Mouse (Mus musculus) kidney, adult 9 months (tissue): ENCODE measurements around the gene Gpr50.

ENCODE experiments used
- DNase-seq: peaks from one replicate; pipeline ENCODE4 v3.0.0; 2022

Gene Gpr50

GRCm38 (mm10) chrX:71663374-71663773 is at the start of gene Gpr50:
Gpr50 (plus strand) TSS chrX:71663667.
- no peak for DNase-seq

DNA sequence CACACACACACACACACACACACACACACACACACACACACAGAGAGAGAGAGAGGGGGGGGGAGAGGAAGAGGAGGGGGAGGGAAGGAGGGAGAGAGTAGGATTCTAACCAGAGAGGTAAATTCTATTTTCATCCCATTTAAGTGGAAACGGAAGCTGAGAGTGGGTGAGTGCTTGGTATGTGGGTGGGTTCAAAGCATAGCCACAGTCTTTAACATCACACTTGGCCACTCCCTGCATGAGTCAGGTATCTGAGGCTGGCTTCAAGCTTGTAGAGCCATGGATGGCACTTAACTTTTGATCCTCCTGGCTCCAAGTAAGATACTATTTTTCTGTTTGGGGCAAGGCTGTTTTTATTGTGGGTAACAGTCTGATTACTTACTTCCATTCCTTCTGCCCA is 41.2 kb upstream of the Gpr50 start:
- no peak for DNase-seq

DNA sequence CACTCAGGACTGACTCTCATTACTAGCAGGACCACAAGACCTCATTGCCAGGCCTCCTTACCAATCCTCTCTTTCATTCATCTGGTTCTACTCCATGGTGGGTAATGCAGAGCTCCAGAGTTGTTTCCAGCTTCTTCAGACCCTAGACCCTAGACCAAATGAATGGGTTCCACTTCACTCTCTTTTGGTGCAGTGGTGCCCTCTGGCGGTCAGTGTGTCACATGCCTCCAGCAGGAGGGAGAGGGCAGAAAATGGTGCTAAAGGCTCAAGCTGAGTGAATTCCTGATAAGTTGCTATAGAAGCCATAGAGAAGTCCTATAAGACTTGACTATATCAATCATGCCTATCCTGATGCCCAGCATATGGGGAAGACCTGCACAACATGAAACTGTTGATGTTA is 39.6 kb upstream of the Gpr50 start:
- DNase-seq: peak; percentile 11

DNA sequence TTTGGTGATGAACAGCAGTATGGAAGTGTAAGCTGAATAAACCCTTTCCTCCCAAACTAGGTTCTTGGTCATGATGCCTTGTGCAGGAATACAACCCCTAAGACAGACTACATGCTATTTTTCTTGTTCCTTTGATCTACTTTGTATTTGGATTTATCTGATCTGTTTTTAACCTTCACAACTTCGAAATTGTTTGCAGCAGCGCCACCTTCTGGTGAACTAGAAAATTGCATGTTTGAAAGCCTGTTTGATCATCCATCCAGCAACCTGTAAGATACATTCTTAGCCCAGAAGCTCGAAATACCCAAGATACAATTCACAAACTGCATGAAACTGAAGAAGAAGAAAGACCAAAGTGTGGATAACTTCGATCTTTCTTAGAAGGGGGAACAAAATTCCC is 35.2 kb upstream of the Gpr50 start:
- peak; percentile 36 for DNase-seq

DNA sequence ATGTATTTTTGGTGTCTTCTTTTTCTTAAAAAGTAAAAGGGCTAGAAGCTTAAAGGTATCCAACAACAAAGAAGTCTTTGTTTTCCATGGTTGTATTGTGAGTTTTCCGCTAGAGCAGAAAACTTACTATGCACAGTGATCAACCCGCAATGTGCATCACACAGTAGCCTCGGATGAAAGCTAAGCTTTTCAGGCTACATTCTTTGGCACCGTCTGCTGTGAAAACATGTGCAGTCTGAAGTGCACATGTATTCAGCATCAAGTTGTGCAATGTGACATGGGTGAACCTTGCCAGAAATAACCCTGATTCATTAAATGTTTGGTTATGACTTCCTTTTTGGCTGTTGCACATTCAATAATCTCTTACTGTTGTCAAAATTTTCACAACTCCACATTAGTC is 32.8 kb upstream of the Gpr50 start:
- DNase-seq: no peak

- no peak for DNase-seq
Measured at GRCm38 (mm10) chrX:71631130-71631529, 32.3 kb upstream of the Gpr50 start.

DNA sequence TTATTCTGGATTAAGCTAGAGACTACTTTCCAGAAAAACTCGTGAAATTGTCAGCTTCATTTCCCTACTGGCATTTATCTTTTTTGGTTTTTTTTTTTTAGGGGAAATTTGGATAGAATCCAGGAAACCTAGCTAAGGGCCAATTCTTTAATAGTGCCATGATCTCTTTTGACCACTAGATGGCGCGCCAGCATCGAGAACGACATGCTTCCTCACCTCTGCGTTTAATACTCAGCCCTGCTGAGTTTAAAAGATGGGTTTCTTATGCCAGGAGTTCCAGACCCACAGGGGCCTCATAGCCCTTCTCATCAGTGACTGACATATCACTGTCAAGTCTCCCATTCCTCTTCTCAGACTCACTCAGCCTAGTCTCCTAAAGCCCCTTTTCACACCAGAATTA is 15.5 kb upstream of the Gpr50 start:
- peak; percentile 38 for DNase-seq

- no peak for DNase-seq
Measured at GRCm38 (mm10) chrX:71648434-71648833, 15.0 kb upstream of the Gpr50 start.

GRCm38 (mm10) chrX:71648848-71649454 is 14.5 kb upstream of the Gpr50 start:
- peak; percentile 45 for DNase-seq

DNA sequence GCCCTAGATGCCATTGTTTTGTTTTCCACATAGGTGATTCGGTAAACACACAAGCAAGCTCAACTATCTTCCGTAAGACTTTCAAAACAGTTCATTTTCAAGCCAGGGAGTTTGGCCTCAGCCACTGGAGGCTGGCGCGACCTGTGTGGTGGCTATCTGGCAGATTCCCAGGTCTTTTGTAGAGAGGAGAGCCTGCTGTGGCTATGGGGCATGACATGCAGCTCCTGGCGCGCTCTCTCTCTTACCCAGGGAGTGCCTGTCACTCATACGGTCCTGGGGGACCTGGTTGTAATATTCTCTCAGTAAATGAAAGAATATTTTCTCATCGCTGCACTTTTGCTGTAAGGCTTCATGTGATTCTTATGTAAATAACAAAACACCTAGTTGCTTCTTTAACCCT is 13.5 kb upstream of the Gpr50 start:
- no peak for DNase-seq

GRCm38 (mm10) chrX:71661794-71662193 is 1.7 kb upstream of the Gpr50 start:
- no peak for DNase-seq

DNA sequence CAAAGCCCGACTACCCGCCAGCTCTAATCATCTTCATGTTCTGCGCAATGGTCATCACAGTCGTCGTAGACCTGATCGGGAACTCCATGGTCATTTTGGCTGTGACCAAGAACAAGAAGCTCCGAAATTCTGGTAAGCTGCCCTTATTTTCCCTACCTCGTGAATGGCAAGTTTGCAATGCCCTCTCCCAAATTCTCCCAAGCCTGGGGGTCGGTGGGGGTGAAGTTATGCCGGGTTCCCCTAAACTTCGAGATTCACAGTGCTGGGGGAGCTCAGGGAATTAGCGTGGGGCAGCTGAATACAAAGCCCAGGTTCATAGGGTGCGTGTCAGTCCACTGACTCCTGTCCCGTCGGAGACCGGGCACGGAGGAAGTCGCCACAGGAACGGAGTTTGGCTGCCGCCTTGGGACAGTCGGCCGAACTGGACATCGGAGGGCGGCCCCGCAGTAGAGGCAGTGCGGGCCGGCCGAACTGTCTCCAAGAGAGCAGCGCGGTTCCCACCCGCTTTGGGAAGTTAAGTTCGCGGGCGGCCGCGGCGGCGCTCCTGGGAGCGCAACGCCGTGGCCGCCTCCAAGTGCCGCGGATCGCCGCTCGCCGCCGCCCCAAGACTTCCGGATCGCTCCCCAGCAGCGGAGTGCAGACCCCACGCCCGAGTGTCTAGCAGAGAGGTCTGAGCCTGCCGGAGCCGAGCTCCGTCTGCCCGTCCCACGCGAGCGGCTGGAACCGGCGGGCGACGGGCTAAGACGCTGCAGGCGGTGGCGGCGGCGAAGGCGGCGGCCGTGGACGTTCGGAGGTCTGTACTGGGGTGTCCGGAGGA is 612 bp downstream of the Gpr50 start:
- no peak for DNase-seq

DNA sequence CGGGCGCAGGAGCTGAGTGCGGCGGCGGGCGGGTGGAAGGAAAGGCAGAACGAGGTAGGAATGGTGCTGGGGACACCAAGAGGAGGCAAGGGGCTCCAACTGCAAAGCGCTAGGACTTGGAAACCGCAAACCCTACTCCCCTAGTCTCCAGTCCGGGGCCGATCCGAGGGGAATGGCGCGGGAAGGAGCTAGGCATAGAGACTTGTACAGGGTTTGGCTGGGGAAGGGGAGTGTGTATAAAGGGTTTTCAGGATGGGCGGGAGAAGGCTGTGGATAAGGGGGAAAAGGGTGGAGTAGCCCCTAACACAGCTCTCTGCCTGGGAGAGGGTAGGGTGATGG is 1.2 kb downstream of the Gpr50 start:
- no peak for DNase-seq

DNA sequence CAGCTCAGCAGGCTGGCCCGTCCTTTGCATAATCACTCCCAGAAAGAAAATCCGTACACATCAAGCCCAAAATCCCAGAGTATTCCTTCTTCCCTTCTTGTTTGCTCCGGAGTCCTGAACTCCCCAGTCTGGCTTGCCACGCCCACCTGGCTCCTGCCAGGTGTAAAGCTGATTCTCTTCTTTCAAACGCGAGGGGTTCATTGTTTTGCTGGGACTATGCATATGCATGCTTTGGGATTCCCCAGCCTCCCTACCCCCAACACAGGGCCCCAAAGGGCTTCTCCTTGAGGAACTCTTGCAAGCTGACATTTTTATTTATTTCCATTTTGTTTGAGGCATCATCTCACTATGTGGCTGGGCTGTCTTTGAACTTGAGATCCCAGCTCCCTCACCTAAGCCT is 6.8 kb downstream of the Gpr50 start:
- DNase-seq: no peak

- no peak for DNase-seq
Measured at GRCm38 (mm10) chrX:71700817-71701469, 37.5 kb downstream of the Gpr50 start.
